Mouse (Mus musculus) neural tube, embryonic 15.5 days (tissue): ENCODE measurements around the gene Smpdl3b. TPM values are rescaled to one million over a fixed set of nuclear protein-coding genes. Genes with fewer than 3 reads are reported as not detected.
"Not testable (repeated sequence)": the region's sequence is repeated elsewhere in the genome, so short reads cannot be mapped to it uniquely, and the experiment has no call there.

Experiments
- ATAC-seq: fragments of 200-750 bp; cut with Nextera tagmentation; 2 replicates; pipeline ENCODE4 v1.8.0; 2017; ENCODE audit warnings: mild to moderate bottlenecking, moderate TSS enrichment, moderate library complexity; ENCODE audit not compliant: low FRiP score
- H3K27ac ChIP-seq: fragments of 300-500 bp; sonication (generic); replicated peaks from 2 replicates; pipeline ENCODE4 v1.5.1; 2015; ENCODE audit warnings: mild to moderate bottlenecking, inconsistent platforms
- H3K27me3 ChIP-seq: fragments of 300-500 bp; sonication (generic); replicated peaks from 2 replicates; pipeline ENCODE4 v1.6.1; 2015; ENCODE audit warnings: inconsistent platforms
- H3K36me3 ChIP-seq: fragments of 300-500 bp; sonication (generic); 2 replicates; pipeline ENCODE4 v1.6.1; 2015; ENCODE audit warnings: inconsistent platforms
- H3K4me1 ChIP-seq: fragments of 300-500 bp; sonication (generic); 2 replicates; pipeline ENCODE4 v1.6.1; 2015; ENCODE audit warnings: inconsistent platforms
- H3K4me2 ChIP-seq: fragments of 300-500 bp; sonication (generic); 2 replicates; pipeline ENCODE4 v1.6.1; 2015; ENCODE audit warnings: inconsistent platforms, mild to moderate bottlenecking, moderate library complexity
- H3K4me3 ChIP-seq: fragments of 300-500 bp; sonication (generic); replicated peaks from 2 replicates; pipeline ENCODE4 v1.5.1; 2015; ENCODE audit warnings: mild to moderate bottlenecking, inconsistent platforms
- H3K9ac ChIP-seq: fragments of 300-500 bp; sonication (generic); replicated peaks from 2 replicates; pipeline ENCODE4 v1.6.1; 2015; ENCODE audit warnings: mild to moderate bottlenecking, inconsistent platforms
- H3K9me3 ChIP-seq: fragments of 300-500 bp; sonication (generic); replicated peaks from 2 replicates; pipeline ENCODE4 v1.6.1; 2016; ENCODE audit warnings: inconsistent platforms
- WGBS: fragments of 180-500 bp; shearing (Covaris S2); methylation state at CpG from one replicate; pipeline ENCODE4 v1.1.7; 2015; ENCODE audit warnings: mixed read lengths; 5-methylcytosine and 5-hydroxymethylcytosine counted together
- polyA plus RNA-seq: library from polyadenylated mRNA; unstranded; fragments of >200 nt; fragmentation: Nextera tagmentation; extraction: Ambion mirVana; gene quantifications from 2 replicates; pipeline ENCODE4 v1.2.1, GENCODE M21; 2015

Smpdl3b gene
- polyA plus RNA-seq, 1 experiment from 2014 or later: 0.54 TPM

GRCm38 (mm10) chr4:132798028-132798427 lies 41.0 kb upstream of the Smpdl3b start:
- Histone ChIP-seq H3K4me1 (peaks cover 3% of the 10 kb centered on the region), H3K27ac (no peak overlapping the region), H3K36me3 (no peaks in the 10 kb centered on the region), H3K9me3 (no peaks in the 10 kb centered on the region), H3K27me3 (peaks cover 24% of the 10 kb centered on the region), H3K4me2 (no peak overlapping the region), H3K4me3 (no peak overlapping the region), H3K9ac (no peak overlapping the region)
- WGBS: 77% methylated on average over 4 of the region's 4 CpGs
- ATAC-seq: no peak

GRCm38 (mm10) chr4:132797461-132797860 lies 40.4 kb upstream of the Smpdl3b start:
- Histone ChIP-seq H3K9me3 (no peaks in the 10 kb centered on the region), H3K36me3 (no peaks in the 10 kb centered on the region), H3K27me3 (peaks cover 24% of the 10 kb centered on the region), H3K27ac (no peak overlapping the region), H3K4me3 (no peak overlapping the region), H3K4me2 (no peak overlapping the region), H3K9ac (no peak overlapping the region), H3K4me1 (peaks cover 3% of the 10 kb centered on the region)
- 84% methylated on average over 1 of the region's 1 CpGs for WGBS
- no peak for ATAC-seq

- Histone ChIP-seq H3K9ac (peak within 1 kb of the TSS; percentile 21; the same call in 1 of the 2 replicates), H3K4me1 (peaks cover 3% of the 10 kb centered on the region), H3K27ac (no peak within 1 kb of the TSS), H3K36me3 (no peaks in the 10 kb centered on the region), H3K27me3 (peaks cover 24% of the 10 kb centered on the region), H3K4me3 (peak within 1 kb of the TSS; percentile 24), H3K4me2 (peak within 1 kb of the TSS; percentile 52), H3K9me3 (no peaks in the 10 kb centered on the region)
- ATAC-seq: no peak
- 2% methylated on average over 21 of the region's 21 CpGs for whole genome bisulfite sequencing
Observed at GRCm38 (mm10) chr4:132796196-132796886, 39.3 kb upstream of the Smpdl3b start, which contains the start of gene Themis2. Gene Themis2 (minus strand): TSS chr4:132796387.

- Histone ChIP-seq H3K4me3 (no peak overlapping the region), H3K9ac (no peak overlapping the region), H3K4me1 (peaks cover 3% of the 10 kb centered on the region), H3K27ac (no peak overlapping the region), H3K9me3 (no peaks in the 10 kb centered on the region), H3K27me3 (peaks cover 24% of the 10 kb centered on the region), H3K4me2 (no peak overlapping the region; the same call in 1 of the 2 replicates), H3K36me3 (no peaks in the 10 kb centered on the region)
- WGBS: 59% methylated on average over 7 of the region's 7 CpGs
- ATAC-seq: no peak
Observed at GRCm38 (mm10) chr4:132795171-132795570, 38.1 kb upstream of the Smpdl3b start.

- no peak for ATAC-seq
- H3K9me3 ChIP-seq: no peaks in the 10 kb centered on the region
- no peak overlapping the region for H3K27ac ChIP-seq
- no peak overlapping the region for H3K9ac ChIP-seq
- WGBS: 81% methylated on average over 8 of the region's 8 CpGs
- no peak overlapping the region for H3K4me3 ChIP-seq
- H3K4me2 ChIP-seq: no peak overlapping the region
- H3K4me1 ChIP-seq: peaks cover 3% of the 10 kb centered on the region
- peaks cover 24% of the 10 kb centered on the region for H3K27me3 ChIP-seq
- H3K36me3 ChIP-seq: no peaks in the 10 kb centered on the region
Observed at GRCm38 (mm10) chr4:132794760-132795159, 37.7 kb upstream of the Smpdl3b start.

GRCm38 (mm10) chr4:132794028-132794427 lies 37.0 kb upstream of the Smpdl3b start:
- Histone ChIP-seq H3K36me3 (no peaks in the 10 kb centered on the region), H3K9ac (no peak overlapping the region), H3K27me3 (peaks cover 24% of the 10 kb centered on the region), H3K27ac (no peak overlapping the region), H3K4me3 (no peak overlapping the region), H3K4me2 (no peak overlapping the region), H3K4me1 (peaks cover 3% of the 10 kb centered on the region), H3K9me3 (no peaks in the 10 kb centered on the region)
- ATAC-seq: no peak
- 80% methylated on average over 9 of the region's 9 CpGs for WGBS

- H3K9me3 ChIP-seq, H3K4me2 ChIP-seq, H3K27ac ChIP-seq, H3K4me1 ChIP-seq, H3K4me3 ChIP-seq, H3K9ac ChIP-seq, ATAC-seq, H3K36me3 ChIP-seq: not testable (repeated sequence)
- WGBS: 93% methylated on average over 9 of the region's 9 CpGs
- peaks cover 24% of the 10 kb centered on the region for H3K27me3 ChIP-seq
Observed at GRCm38 (mm10) chr4:132793322-132794004, 36.4 kb upstream of the Smpdl3b start.

GRCm38 (mm10) chr4:132789731-132790130 lies 32.7 kb upstream of the Smpdl3b start:
- Histone ChIP-seq H3K27ac (no peak overlapping the region), H3K9me3 (no peaks in the 10 kb centered on the region), H3K4me3 (no peak overlapping the region), H3K36me3 (no peaks in the 10 kb centered on the region), H3K4me2 (no peak overlapping the region), H3K9ac (no peak overlapping the region), H3K4me1 (no peaks in the 10 kb centered on the region), H3K27me3 (peaks cover 3% of the 10 kb centered on the region)
- no peak for ATAC-seq
- WGBS: 90% methylated on average over 8 of the region's 8 CpGs

- no peaks in the 10 kb centered on the region for H3K36me3 ChIP-seq
- H3K4me1 ChIP-seq: no peaks in the 10 kb centered on the region
- no peak overlapping the region for H3K9ac ChIP-seq
- no peak overlapping the region for H3K4me2 ChIP-seq
- 98% methylated on average over 13 of the region's 13 CpGs for WGBS
- H3K27ac ChIP-seq: no peak overlapping the region
- no peak overlapping the region for H3K4me3 ChIP-seq
- H3K27me3 ChIP-seq: no peaks in the 10 kb centered on the region
- ATAC-seq: no peak
- no peaks in the 10 kb centered on the region for H3K9me3 ChIP-seq
Observed at GRCm38 (mm10) chr4:132785228-132785627, 28.2 kb upstream of the Smpdl3b start.

- WGBS: 92% methylated on average over 2 of the region's 2 CpGs
- Histone ChIP-seq H3K36me3 (peaks cover 9% of the 10 kb centered on the region; the same call in 1 of the 2 replicates), H3K9ac (no peak overlapping the region), H3K27me3 (no peaks in the 10 kb centered on the region), H3K4me1 (no peaks in the 10 kb centered on the region), H3K9me3 (no peaks in the 10 kb centered on the region), H3K4me3 (no peak overlapping the region), H3K27ac (no peak overlapping the region), H3K4me2 (no peak overlapping the region)
- ATAC-seq: no peak
Observed at GRCm38 (mm10) chr4:132783732-132784131, 26.7 kb upstream of the Smpdl3b start.

- Histone ChIP-seq H3K27ac (no peak overlapping the region), H3K9ac (no peak overlapping the region), H3K4me1 (no peaks in the 10 kb centered on the region), H3K36me3 (peaks cover 41% of the 10 kb centered on the region), H3K9me3 (no peaks in the 10 kb centered on the region), H3K4me2 (no peak overlapping the region), H3K4me3 (no peak overlapping the region), H3K27me3 (no peaks in the 10 kb centered on the region)
- 92% methylated on average over 4 of the region's 4 CpGs for WGBS
- no peak for ATAC-seq
Observed at GRCm38 (mm10) chr4:132780288-132780687, 23.2 kb upstream of the Smpdl3b start.

GRCm38 (mm10) chr4:132778562-132779201 lies 21.6 kb upstream of the Smpdl3b start:
- WGBS: 95% methylated on average over 6 of the region's 6 CpGs

More at GRCm38 (mm10) chr4:132778562-132779201, 21.6 kb upstream of the Smpdl3b start:
- ATAC-seq: no peak
- Histone ChIP-seq H3K9ac (no peak overlapping the region), H3K4me3 (no peak overlapping the region), H3K27me3 (no peaks in the 10 kb centered on the region), H3K4me1 (no peaks in the 10 kb centered on the region), H3K4me2 (no peak overlapping the region), H3K9me3 (no peaks in the 10 kb centered on the region), H3K27ac (no peak overlapping the region), H3K36me3 (peaks cover 55% of the 10 kb centered on the region)
